Mouse (Mus musculus) retina, postnatal 7 days (tissue): ENCODE data around the gene S100z.

ENCODE experiments used
- DNase-seq: peaks from one replicate; pipeline ENCODE4 v3.0.0-alpha.2; 2012; ENCODE audit warnings: low read depth, low spot score

S100z gene

DNA sequence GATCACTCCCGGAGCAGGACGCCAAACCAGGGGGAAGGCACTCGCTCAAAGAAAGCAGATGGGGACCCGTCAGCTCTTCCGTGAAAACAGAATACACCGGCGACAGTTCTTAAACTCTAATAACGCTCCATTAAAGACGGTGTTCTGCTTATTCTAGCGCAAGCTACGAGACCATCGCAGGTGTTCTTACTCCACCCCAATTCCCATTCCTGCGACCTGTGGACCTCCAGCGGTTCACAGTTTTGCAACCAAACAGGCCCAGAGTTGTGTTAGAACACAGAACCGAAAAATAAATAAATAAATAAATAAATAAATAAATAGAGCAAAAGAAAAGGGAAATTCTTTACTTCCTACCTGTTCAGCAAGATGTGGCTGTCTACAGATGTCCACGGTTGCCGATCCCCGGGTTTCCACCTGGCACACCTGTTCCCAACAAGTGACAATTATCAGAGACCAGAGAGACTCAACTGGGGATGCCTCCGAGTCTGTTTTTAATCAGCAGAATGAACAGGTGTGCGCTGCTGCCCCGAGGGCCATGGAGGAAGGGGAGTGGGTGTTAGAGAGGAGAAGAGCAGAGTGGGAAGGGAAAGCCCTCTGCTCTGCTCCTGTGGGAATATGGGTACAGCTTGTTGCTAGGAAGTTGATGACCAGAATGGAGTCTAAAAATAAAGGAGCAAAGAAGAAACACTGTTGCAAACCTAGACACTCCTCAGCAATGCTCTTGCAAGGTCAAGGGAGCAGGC is at the start of gene S100z:
Gene S100z (minus strand): TSS at position 51 of the 743 bp plus-strand sequence.
- no peak for DNase-seq

DNA sequence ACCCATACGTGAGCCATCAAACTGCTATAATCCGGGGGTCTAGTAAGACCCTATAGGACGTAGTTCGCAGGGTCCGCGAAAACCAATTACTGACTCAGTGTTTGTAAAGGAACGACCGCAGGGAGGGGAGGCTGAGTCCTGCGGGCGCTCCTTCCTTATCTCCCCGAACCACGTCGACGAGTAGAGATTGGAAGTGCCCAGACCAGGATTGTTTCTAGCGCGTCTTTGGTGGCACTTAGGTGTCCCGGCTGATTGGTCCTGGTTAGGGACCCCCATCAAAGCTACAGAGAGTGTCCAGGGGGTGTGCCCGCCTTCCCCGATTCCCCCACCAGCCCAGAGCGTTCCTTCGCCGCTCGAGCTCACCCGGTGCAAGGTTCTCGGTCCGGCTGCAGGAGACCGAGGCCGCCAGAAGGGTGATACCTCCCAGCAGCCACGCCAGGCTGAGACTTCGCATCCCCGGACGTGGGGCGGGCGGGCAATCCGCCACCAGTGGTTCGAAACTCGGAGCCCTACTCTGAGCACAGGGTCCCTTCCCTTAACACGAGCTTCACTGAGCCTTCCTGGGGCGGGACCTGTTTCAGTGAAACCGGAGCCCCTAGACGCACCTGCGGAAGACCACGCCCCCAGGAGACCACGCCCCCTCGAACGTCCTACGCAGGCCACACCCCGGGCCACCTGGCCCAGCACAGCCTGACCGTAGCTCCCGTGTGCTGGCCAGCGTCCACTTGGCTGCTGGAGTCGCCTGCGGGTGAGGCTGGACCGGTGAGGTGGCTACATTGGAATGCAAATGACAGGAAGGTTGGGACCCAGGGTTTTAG is 46.4 kb upstream of the S100z start, which contains the start of gene F2rl1:
Gene F2rl1 (minus strand): TSS at position 554 of the 818 bp plus-strand sequence.
- DNase-seq = no peak

GRCm38 (mm10) chr13:95524424-95524673 is 45.8 kb upstream of the S100z start:
- DNase-seq = no peak

- no peak for DNase-seq
These were observed 45.3 kb upstream of the S100z start for GRCm38 (mm10) chr13:95523659-95524423.

GRCm38 (mm10) chr13:95522176-95522575 is 43.7 kb upstream of the S100z start:
- DNase-seq = no peak

DNA sequence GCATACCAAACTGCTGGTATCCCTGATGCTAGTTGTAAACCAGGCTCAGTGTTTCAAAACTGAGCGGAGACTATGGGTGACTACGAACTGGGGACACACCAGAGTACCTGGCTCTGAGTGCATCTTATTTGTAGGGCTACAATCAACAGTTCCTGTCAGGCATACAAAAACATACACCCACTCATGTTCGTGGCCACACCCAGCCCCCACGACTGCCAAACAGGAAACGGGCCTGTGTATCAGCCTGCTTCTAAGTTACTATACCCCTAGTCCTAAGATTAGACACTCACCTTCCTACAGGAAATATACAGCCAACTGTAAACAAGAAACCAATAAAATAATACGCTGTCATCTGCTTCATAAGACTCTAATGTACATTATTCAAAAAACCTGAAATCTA is 42.5 kb upstream of the S100z start:
- no peak for DNase-seq

DNA sequence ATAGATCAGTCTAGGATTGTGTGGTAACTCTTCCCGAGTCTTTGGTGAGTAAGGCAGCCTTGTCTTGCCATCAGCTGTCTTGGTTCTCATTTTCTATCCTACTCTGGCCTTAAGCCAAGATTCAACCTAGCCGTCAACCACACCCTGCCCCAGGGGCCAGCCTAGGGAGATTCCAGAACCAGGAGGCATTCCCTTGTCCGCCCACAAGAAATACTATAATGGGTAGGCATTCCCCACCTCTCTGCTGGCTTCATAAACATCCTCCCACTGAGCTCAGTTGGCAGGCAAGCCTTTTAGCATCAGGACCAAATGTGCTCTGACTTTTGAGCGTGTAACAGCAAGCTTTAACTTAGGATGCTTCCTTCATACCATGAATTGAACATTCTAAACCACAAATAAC is 36.2 kb upstream of the S100z start:
- no peak for DNase-seq

GRCm38 (mm10) chr13:95510054-95510453 is 31.5 kb upstream of the S100z start:
- DNase-seq = no peak

GRCm38 (mm10) chr13:95503279-95503917 is 24.9 kb upstream of the S100z start:
- DNase-seq = no peak

DNA sequence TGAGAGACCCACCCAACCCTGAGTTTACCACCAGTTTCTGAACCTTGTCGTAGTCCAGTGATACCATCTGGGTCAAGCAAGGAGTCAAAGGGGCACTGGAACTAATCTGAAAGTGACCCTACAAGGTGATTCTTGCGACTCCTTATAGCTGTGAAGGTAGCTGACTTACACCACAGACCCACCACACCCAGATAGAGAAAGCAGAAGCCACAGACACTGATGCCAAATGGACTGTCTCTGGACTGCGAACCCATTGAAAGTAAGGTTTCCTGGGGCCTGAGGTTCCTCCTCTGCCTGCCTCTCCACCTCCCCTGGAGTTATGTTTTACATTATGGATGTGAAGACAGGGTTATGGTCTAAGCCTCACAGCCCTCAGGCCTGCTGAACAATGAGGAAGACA is 18.1 kb upstream of the S100z start:
- DNase-seq = no peak

GRCm38 (mm10) chr13:95494812-95495211 is 16.3 kb upstream of the S100z start:
- no peak for DNase-seq

- no peak for DNase-seq
These were observed 14.8 kb upstream of the S100z start for GRCm38 (mm10) chr13:95493296-95493695.

- DNase-seq = no peak
These were observed 12.8 kb upstream of the S100z start for GRCm38 (mm10) chr13:95491327-95491726.

GRCm38 (mm10) chr13:95484664-95485063 is 6.1 kb upstream of the S100z start:
- DNase-seq = no peak

DNA sequence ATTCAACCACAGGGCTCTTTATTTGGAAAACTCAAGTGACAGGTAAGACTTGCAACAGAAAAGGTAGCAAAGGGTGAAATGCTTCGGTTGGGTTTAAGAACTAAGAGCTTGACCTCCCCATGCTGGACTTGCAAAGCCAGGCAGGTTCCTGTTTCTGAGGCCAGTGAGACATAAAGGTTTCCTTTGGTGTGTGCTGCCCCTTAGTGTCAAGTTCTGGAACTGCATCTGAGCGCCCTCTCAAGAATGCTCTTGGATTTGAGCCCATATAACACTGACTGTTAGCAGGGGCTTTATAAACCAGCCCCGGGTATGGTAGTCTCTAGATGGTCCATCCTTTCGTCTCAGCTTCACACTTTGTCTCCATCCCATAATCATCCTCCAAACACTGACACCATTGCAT is 2.9 kb upstream of the S100z start:
- DNase-seq = peak; percentile 70

DNA sequence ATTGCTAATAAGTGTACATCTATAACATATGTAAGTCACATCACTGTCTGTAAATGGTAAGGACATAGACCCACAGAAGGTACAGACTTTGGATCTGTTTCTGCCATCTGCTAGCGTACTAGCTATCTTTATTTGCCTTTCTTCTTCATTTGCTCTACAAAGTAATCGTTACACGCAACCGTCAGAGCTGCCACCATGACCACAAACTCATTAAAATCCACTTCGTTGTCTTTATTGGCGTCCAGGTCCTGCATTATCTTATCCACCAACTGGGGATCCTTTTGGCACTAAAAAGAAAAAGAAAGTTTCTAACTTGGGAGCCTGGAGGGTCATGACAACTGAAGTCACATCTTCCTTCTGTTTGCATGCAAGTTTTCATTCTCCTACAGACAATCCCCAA is 1.3 kb downstream of the S100z start:
- no peak for DNase-seq

- no peak for DNase-seq
These were observed 3.4 kb downstream of the S100z start for GRCm38 (mm10) chr13:95475124-95475523.

DNA sequence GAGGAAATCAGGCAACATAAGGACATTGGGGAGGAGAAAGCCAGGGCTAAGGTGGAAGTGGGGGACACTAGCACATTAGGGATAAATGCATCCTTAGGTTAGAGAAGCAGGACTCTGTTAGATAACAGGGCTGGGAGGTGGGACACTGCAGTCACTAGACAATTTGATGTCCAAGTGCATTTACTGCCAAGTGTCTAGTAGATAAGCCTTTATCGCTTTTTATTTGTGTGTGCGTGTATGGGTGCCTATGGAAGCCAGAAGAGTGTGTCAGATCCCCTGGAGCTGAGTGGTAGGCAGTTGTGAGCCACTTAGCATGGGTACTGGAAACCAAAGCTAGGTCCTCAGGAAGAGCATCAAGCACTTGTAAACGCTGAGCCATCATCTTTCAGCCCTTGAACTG is 4.2 kb downstream of the S100z start:
- no peak for DNase-seq

DNA sequence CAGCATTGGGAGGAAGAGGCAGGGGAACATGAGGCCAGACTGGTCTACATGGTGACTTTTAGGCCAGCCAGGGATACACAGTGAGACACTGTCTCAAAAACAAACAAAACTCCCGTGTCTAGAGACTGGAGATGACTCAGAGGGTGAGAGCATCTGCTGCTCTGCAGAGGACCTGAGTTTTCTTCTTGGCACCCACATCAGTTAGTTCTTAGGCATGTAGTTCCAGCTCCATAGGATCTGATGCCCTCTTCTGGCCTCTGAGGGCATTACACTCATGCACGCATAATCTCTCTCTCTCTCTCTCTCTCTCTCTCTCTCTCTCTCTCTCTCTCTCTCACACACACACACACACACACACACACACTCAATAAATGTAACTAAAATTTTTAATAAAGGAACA is 7.6 kb downstream of the S100z start:
- DNase-seq = no peak

- DNase-seq = no peak
These were observed 27.0 kb downstream of the S100z start for GRCm38 (mm10) chr13:95451529-95451928.

GRCm38 (mm10) chr13:95450636-95451210 is 27.8 kb downstream of the S100z start:
- no peak for DNase-seq

DNA sequence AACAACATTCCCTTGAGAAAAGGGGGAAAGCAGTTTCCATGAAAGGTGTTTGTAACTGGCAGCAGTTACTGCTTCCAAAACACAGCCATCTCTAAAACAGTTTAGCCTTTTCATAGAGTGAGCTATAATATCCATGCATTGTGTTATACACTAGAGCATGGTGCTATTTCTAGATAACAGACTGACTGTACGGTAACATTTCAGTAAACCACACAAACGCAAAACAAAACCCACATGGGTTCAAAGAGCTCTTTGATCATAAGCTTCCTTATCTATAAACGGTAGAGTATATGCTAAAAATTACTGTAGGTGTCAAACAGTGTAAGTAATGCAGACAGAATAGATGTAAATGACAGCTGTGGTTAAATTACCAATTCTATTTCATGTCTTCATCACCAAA is 28.8 kb downstream of the S100z start:
- no peak for DNase-seq
